Mouse (Mus musculus): Measurements from ENCODE around the gene Cblc. TPM values are rescaled to one million over a fixed set of nuclear protein-coding genes. Genes with fewer than 3 reads are reported as not detected.

Cblc gene
- total RNA-seq, 4 experiments from 2014 or later: not detected

DNA sequence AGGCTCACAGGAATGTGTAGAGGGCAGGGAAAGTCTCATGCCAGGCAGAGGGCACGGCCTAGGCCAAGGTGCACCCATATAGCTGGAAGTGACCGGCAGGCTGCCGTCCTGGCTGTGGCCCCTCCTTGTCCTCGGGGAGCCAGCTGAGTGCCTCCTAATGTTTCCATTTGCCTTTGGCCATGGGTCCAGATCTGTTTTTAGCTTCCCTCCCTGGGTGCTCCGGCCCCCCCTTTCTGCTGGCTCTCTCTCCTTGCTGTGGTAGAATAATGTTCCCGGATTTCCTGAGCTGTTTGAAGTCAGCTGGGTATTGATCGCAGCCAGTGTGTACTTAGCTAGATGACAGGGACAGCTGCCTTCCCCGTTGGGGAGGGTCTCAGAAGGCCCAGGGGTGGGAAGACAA, 13.0 kb downstream of the Cblc start:
- DNase-seq (ENCODE audit: low spot score in 2 of 2): peak; percentile 79 to 82

DNA sequence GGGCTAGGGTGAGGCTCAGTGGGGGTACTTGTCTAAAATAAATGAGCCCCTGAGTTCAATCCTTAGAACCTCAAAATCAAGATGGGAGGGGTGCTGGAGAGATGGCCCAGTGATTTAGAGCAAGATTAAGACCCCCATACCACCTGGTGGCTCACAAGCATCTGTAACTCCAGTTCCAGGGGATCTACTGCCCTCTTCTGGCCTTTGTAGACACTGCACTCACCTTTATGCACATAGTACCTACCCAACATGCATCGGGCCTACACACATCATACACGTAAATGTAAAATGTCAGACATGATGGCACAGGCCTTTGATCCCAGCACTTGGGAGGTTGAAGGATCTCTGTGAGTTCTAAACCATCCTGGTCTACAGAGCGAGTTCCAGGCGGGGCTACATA, 14.0 kb downstream of the Cblc start:
- no peak for DNase-seq (ENCODE audit: low spot score in 2 of 2)

DNA sequence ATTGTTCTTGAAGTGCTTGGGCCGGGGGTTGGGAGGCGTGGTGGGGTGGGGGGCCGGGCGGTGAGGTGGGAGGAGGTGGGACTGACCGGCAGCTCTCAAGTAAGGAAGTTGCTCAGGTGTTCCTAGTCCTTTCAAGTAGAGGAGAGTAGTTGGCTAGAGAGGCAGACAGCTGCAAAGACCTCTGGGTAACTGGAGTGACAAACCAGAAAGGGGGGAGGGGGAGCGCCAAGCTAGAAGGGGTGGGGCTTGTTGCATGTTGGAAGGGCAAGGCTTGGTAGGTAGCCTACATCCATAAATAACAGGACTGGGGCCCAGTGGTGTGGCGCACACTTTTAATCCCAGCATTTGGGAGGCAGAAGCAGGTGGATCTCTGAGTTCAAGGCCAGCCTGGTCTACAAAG, 14.9 kb downstream of the Cblc start:
- no peak for DNase-seq (ENCODE audit: low spot score in 2 of 2)

DNA sequence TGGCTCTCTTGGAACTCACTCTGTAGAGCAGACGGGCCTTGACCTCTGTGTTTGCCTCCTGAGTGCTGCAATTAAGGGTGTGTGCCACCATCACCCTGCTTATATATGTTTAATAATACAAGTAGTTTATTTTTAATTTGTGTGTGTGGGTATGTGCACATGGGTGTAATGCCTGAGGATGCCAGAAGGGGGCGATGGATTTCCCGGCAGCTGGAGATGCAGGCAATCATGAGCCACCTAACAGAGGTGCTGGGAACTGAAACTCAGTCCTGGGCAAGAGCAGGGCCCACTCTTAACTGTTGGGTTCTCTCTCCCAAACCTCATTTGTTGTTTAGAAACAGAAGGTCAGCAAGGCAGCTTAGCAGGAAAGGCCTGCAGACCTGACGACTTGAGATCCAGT, 16.7 kb downstream of the Cblc start:
- no peak for DNase-seq (ENCODE audit: low spot score in 2 of 2)

DNA sequence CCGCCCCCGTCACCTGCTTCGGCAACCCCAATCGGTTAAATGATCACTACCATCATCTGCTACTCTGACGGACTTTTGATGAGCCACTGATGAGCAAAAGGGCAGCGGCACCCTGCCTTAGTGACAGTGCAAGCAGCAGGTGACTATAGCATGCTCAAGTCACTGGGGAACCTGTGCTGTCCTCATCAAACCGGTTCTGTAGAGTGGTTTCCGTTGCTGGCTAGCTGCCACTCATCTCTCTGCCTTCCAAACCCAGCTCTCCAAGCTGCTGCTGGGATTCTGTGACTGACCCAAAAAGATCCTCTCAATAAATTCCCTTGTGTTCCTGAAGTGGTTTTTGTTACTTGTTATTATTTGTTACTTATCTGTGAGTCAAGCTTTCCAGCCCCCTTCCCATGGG, 18.0 kb downstream of the Cblc start:
- no peak for DNase-seq (ENCODE audit: low spot score in 2 of 2)

DNA sequence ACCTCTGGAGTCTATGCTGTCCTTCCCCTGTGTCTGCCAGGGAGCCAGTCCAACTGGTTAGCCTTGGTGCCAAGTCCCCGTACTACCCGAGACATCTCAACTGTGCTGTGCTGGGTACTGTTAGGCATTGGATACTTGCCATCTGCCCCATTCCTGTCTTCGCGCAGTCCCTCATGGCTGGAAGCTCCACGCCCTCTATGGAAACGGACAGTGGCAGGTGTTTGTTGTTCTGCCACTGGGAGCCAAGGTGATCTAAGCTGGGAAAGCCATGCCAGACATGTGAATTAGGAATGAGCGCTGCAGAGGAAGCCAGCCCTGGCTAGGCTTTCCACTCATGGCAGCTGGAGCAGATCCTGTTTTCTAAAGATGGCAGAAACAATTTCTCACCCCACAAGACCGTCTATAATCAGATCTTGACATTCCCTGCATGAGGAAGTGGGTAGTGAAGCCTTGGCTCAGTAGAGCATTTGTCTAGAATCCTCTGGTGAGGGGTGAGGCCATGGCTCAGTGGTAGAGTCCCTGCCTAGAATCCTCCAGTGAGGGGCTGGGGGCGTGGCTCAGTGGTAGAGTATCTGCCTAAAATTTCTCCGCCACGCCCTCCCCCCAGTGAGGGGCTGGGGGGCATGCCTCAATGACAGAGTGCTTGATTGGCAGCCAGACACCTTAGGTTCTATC, 19.4 kb downstream of the Cblc start:
- peak; percentile 70 to 85 for DNase-seq (ENCODE audit: low spot score in 2 of 2)

DNA sequence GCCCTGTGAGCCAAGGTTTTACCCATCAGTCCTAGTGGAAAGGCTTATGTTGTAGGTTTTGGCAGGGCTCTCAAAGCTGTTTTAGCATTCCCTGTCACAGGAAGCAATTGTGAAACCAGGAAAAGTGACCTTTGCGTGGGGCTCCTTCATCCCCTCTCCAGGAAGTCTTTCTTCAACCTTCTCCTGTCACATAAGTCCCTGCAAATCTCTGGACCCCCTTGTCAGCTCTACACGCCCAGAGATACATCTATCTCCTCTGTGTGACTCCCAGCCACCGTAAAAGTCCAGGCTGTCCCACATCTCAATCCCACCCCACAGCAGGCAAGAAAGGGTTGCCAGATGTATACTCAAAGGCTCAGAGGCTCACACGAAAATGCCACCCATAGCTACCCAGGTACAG, 24.9 kb downstream of the Cblc start:
- no peak for DNase-seq (ENCODE audit: low spot score in 2 of 2)

DNA sequence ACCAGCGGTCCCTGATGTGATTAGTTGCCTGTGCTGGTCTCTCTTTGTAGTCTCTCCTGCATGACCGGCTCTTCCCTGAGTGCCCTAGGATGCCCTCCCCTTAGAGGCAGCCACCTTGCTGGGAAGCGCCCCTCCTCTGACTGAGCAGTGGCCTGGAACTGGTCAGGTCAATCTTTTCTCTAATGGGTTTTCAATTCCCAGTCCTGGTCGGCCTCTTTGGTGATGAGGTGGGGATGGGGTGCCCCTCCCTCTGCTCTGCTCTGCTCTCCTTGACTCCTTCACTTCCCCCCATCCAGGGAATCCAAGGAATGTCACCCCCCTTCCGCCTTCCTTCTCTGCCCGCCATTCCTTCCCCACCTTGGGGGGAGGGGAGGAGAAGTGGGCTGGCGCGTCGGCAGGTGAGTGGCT, 25.6 kb downstream of the Cblc start, which contains the start of gene Bcam:
TSS of gene Bcam (minus strand) at position 33 of the 408 bp plus-strand sequence.
- no peak for DNase-seq (ENCODE audit: low spot score in 2 of 2)

DNA sequence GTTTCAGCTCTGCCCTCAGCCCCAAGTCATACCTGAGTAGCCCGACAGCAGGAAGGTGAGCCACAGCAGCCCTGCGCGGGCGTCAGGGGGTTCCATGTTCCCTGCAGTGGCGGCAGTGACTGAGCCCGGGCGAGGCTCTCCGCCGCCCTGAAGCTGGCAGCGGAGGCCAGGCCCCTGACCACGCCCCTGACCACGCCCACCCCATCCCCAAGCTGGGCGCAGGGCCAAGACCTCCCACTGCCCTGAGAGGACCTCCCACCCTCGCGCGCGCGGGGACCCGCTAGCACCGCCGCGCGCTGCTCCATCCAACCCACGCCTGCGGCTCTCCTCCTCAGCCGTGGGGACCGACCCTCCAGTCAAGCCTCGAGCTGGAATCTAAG, 26.2 kb downstream of the Cblc start:
- peak; percentile 33 to 58 for DNase-seq (ENCODE audit: low spot score in 2 of 2)

DNA sequence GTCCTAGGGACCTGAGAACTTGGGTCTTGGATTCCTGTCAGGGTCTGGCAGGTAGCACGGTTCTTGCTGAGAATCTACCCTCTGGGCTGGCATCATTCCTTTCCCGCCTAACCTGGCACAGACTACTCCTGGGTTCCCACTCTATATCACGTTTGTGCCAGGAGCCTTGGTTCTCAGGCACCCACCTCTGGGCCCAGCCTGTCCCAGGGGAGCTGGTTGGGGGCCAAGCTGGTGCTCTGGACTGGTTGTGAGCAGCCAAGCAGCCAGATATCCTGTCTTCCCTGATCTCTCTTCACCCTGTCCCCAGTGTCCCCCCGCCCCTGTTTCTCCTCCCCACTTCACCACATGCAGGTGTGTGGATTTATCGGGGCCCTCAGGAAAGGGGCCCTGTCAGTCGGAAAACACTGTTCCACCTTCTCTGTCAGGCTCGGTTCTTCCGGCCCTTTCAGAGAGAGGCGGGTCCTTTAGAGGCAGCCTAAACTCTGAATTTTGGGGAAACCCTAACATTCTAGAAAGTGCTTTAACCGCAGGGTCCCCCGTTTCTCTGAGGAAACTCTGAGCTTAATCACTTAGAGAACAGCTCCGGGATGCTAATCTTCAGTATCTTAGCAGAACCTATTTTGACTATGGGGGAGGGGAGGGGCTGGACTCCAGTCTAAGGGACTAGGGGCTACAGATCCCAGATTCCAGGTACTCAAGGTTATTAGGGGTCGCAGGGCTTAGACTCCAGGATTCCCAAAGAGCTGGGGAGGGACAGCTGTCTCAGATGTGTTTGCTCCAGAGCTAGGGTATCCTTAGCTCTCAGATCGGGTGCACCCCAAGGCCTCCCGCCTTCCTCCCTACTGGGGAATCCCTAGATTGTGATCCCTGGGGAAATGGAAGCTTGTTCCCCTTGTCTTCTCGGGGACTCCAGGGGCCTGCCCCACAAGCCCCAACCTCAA, 26.9 kb downstream of the Cblc start:
- DNase-seq (ENCODE audit: low spot score in 2 of 2): no peak

DNA sequence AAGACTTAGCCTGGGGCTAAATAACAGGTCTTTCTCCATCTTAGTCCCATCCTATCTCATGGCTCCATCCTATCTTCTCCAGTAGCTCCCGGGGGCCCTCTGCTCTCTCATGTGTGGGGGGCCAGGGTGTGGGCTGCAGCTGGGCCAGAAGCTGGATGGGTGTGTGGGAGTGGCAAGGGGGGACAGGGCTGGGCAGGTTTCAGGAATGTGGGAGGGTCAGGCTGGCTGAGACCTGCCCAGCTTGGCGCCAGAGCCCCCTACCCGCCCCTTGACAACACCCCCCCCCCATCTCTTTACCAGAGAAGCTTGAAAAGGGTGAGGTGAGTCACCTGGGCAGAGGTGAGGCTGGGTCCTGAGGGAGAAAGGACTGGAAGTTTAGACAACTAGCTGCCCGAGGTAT, 27.6 kb downstream of the Cblc start:
- DNase-seq (ENCODE audit: low spot score in 2 of 2): no peak

DNA sequence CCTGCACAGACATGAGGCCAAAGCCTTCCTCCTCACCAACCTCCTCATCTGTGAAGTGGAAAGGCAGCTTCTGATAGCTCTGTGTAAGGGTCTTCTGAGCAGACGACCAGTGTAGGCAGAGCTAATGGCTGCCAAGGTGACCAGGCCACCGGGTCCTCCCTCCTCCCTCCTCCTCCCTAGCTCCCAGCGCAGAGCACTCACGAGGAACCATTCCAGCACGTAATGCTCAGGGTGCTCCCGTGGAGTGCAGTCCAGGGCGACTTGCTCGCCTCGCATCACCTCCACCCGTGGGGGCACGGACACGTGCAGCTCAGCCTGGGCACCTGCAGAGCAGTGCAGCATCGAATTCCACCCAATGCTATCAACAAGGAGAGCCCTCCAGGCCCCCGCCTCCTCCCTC, 28.4 kb downstream of the Cblc start:
- no peak for DNase-seq (ENCODE audit: low spot score in 2 of 2)

DNA sequence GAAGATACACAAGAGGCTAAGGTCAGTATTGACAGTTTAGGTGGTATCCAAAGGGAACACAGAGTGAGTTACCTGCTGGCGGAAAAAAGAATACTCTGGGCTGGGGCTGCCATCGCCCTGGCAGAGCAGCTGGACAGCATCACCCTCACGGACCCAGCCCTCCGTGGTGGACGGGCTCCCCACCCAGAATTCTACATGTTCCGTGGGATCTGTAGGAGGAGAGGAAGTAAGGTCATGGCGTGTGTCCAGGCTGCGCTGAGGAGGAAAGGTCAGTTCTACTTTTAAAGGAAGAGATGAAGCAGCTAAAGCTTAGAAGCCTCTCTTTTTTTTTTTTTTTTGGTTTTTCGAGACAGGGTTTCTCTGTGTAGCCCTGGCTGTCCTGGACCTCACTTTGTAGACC, 32.0 kb downstream of the Cblc start:
- no peak for DNase-seq (ENCODE audit: low spot score in 2 of 2)

DNA sequence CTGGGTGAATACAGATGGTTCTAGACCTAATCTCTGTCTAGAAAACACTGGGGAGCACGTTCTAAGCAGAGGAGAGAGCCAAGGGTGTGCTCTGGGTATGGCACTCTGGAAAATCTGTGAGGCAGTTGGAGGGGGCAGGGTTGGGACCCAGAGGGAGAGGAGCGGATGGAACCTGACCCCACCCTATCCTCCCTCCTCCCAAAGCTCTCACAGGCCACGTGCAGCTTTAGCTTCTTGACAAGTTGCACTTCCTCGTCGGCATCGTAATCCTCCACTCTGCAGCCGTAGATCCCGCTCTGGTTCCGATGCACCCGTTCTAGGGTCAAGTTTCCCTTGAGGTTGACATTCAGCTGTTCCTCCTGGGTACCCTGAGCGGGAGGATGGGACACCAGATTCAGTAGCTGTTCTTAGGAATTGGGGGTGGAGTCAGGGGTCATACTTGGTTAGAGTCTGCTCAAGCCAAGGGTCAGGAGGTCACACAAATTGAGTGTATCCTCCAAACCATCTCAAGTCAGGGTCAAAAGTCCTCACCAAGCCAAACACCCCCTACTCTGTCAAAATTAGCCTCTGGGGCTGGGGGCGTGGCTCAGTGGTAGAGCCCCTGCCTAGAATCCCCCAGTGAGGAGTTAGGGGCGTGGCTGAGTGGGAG, 32.7 kb downstream of the Cblc start:
- no peak for DNase-seq (ENCODE audit: low spot score in 2 of 2)

DNA sequence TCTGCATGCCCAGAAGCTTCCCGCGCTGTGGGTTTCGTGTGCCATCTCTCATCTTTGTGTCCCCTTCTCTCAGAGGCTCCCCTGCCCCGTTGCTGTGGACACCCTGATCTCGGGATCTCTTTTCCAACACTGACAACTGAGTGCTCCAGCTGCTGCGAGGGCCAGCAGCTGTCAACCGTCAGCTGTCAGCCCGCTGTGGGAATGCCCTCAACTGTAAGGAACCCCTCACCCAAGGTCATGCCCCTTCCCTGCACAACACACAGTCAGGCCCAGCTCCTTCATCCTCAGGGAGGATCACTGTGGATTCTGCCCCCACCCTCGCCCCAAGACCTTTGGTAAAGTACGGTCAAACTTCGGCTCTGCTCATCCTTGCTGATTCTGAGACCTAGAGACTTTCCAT, 34.3 kb downstream of the Cblc start:
- DNase-seq (ENCODE audit: low spot score in 2 of 2): no peak

DNA sequence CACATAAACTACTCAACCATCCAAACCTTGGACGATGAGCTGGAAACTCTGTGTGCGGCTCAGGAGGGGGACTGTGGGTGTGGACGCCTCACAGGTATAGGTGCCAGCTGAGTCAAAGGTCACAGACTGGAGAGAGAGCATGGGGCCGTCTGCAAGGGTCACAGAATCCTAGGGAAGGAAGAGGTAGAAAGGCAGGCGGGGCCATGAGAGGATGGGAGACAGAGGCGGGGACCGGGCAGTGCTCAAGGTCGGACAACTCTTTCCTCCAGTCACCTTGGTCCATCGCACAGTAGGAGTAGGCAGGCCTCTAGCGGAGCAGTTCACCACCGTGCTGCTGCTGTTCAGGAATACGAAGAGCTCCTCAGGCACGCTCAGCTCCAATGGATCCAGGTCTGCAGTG, 36.6 kb downstream of the Cblc start:
- no peak for DNase-seq (ENCODE audit: low spot score in 2 of 2)

DNA sequence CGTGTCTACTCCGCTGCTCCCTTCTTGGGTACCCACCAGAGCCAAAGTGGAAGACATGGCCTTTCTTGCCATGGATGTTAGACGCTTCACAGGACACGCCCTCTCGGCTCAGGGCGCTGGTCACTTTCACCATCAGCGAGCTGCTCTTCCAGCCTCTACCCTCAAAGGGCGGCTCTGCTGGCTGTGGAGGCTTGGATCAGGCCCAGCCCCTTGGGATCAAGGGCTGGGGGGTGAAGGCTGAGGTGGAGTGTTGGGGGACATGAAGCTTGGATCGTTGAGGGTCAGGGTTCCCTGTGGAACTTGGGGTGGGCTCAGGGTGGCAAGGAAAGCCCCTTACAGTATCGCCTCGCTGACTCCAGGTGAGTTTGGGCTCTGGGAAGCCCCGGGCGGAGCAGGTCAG, 38.0 kb downstream of the Cblc start:
- no peak for DNase-seq (ENCODE audit: low spot score in 2 of 2)

DNA sequence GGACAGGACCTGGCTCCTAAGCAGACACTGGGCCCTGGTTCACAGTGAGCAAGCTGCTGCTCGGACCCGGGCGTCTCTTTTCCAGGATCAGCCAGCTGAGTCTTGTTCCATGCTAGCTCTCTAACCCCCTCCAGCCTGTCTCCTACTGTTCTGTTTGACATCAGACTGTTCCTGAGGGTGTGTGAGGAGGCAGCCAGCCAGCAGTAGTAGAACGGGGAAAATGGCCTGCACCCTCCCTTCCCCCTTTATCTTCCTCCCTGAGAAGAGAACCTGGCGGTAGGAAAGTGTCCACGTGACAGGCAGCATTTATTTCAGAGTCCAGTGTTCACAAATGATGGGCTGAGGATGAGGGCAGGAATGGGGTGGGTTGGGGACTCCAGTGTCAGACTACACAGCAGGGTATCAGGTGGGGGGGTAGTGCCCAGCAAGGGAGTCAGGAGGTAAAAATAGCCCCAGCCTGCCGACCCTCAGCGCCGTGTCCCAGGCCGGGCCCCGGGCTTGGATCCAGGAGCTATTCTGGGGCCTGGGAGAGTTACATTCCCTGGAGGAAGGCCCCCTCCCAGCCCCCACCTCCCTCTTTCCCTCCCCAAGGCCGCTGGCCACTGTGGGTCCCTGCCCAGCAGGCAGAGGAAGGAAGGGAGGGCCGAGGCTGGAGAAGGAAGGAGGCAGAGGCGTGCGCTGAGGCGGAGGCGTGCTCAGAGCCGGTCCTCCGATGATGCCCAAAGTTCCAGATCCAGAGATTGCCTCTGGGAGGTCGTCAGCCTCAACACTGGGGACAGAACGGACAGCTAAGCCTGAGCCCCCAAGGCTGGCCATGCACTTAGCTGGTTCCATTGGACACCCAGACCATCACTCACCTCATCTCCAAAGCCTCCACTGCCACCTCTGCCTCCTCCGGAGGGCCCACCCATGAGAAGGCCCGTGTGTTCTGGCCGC, 40.5 kb downstream of the Cblc start:
- DNase-seq (ENCODE audit: low spot score in 2 of 2): peak; percentile 78 to 86

DNA sequence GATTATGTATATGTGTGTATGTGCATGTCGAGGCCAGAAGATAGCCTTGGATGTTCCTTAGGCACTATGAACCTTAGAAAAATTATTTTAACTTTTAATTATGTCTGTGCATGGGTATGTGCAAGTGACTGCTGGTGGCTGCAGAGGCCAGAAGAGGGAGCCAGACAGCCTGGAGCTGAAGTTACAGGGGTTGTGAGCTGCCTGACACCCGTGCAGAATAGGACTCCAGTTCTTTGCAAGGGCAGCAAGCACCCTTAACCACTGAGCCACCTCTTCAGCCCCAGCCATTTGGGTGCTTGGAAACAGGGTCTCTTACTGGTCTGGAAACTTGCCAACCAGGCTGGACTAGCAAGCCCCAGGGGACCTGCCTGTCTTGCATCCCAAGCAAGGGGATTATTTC, 41.6 kb downstream of the Cblc start:
- DNase-seq (ENCODE audit: low spot score in 2 of 2): no peak

DNA sequence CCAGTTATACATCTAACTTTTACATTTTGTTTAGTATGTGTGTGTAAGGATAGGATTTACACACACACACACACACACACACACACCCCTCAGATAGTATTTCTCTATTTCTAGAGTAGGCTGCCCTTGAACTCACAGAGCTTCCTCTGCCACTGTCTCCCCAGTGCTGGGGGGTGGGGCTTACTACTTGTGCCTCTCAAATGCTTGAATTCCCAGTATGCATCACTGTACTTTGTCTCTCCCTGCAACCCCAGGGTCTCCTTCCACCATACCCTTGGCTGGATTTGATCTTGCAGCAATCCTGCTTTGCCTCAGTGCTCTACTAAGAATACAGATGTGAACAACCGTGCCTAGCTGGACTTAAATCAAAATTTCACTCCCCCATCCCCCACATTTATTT, 42.5 kb downstream of the Cblc start:
- DNase-seq (ENCODE audit: low spot score in 2 of 2): no peak

DNA sequence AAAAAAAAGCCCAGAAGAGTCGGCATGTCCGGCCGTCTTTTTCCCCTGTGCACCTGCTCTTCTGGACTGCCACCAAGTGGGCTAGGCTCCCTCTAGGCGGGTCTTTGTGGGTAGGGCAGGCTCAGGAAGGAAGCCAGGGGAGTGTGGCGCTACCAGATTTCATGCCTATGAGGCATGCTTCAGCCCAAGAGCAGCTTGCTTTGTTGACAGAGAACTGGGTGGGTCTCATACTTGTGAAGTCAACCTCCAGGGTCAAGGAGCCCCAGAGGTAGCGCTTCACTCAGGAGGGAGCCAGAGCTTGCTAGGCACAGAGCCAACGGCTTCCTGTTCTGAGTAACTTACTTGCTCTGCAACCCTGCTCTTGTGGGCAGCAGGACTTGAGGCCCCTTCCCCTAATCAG, 43.0 kb downstream of the Cblc start:
- DNase-seq (ENCODE audit: low spot score in 2 of 2): no peak

All from gastrocnemius, adult 8-10 months (tissue).